Mouse (Mus musculus) myocyte (in vitro differentiated cells): ENCODE results near the gene Strn4. TPM values are rescaled to one million over a fixed set of nuclear protein-coding genes. Genes with fewer than 3 reads are reported as not detected.

Source experiments
- H3K27me3 ChIP-seq: one replicate; pipeline ENCODE4 v1.6.1; 2011; ENCODE audit not compliant: control insufficient read depth, insufficient read depth, insufficient read length
- H3K36me3 ChIP-seq: one replicate; pipeline ENCODE4 v1.6.1; 2011; ENCODE audit not compliant: control insufficient read depth, insufficient read depth
- H3K4me2 ChIP-seq: one replicate; pipeline ENCODE4 v1.6.1; 2011; ENCODE audit warnings: low read depth, control low read depth
- H3K4me3 ChIP-seq: one replicate; pipeline ENCODE4 v1.5.1; 2011; ENCODE audit warnings: mild to moderate bottlenecking, control low read depth, moderate library complexity
- H3K79me2 ChIP-seq: one replicate; pipeline ENCODE4 v1.6.1; 2011; ENCODE audit not compliant: control insufficient read depth, insufficient read depth
- H3ac ChIP-seq: one replicate; pipeline ENCODE4 v1.6.1; 2011; ENCODE audit not compliant: control insufficient read depth, insufficient read length
- CEBPB ChIP-seq: IDR thresholded peaks from 2 replicates; pipeline ENCODE4 v1.6.1; 2011; ENCODE audit warnings: mild to moderate bottlenecking, moderate library complexity; ENCODE audit not compliant: poor library complexity, insufficient read depth, severe bottlenecking
- E2F4 ChIP-seq: IDR thresholded peaks from one replicate; pipeline ENCODE4 v1.6.1; 2011; ENCODE audit warnings: mild to moderate bottlenecking, control low read depth, moderate library complexity; ENCODE audit not compliant: insufficient read depth
- MAX ChIP-seq: IDR thresholded peaks from one replicate; pipeline ENCODE4 v1.6.1; 2011; ENCODE audit warnings: low read depth, mild to moderate bottlenecking, control low read depth
- MYOD1 ChIP-seq, 3 experiments: IDR thresholded peaks; one replicate each; pipeline ENCODE4 v1.6.1; 2011; ENCODE audit warnings: control low read depth in 2 of 3, low read depth in 2 of 3, mild to moderate bottlenecking in 2 of 3, moderate library complexity in 1 of 3; ENCODE audit not compliant: insufficient read length in 2 of 3, control insufficient read depth in 1 of 3
- MYOG ChIP-seq, 3 experiments: IDR thresholded peaks; one replicate each; pipeline ENCODE4 v1.6.1; 2011; ENCODE audit warnings: control low read depth in 2 of 3, low read depth in 2 of 3, mild to moderate bottlenecking in 2 of 3; ENCODE audit not compliant: insufficient read length in 2 of 3, control insufficient read depth in 1 of 3, insufficient read depth in 1 of 3
- POLR2A ChIP-seq: IDR thresholded peaks from one replicate; pipeline ENCODE4 v1.6.1; 2011; ENCODE audit warnings: low read depth, mild to moderate bottlenecking, control low read depth, moderate library complexity; ENCODE audit not compliant: insufficient read length
- POLR2AphosphoS2 ChIP-seq: IDR thresholded peaks from one replicate; pipeline ENCODE4 v1.6.1; 2011; ENCODE audit warnings: low read depth, control low read depth; ENCODE audit not compliant: insufficient read length
- REST ChIP-seq: IDR thresholded peaks from one replicate; pipeline ENCODE4 v1.6.1; 2011; ENCODE audit warnings: mild to moderate bottlenecking, control low read depth, moderate library complexity; ENCODE audit not compliant: insufficient read depth, insufficient read length
- SRF ChIP-seq: IDR thresholded peaks from one replicate; pipeline ENCODE4 v1.6.1; 2011; ENCODE audit warnings: low read depth; ENCODE audit not compliant: control insufficient read depth, insufficient read length
- TCF12 ChIP-seq: IDR thresholded peaks from one replicate; pipeline ENCODE4 v1.6.1; 2011; ENCODE audit warnings: mild to moderate bottlenecking, control low read depth; ENCODE audit not compliant: poor library complexity, insufficient read depth, severe bottlenecking
- TCF3 ChIP-seq: IDR thresholded peaks from one replicate; pipeline ENCODE4 v1.6.1; 2011; ENCODE audit warnings: low read depth, control low read depth; ENCODE audit not compliant: insufficient read length
- USF1 ChIP-seq: IDR thresholded peaks from one replicate; pipeline ENCODE4 v1.6.1; 2011; ENCODE audit warnings: low read depth, mild to moderate bottlenecking, control low read depth, moderate library complexity
- polyA plus RNA-seq: library from polyadenylated mRNA; unstranded; fragments of >200 nt; fragmentation: generic; extraction: Trizol; gene quantifications from one replicate; pipeline ENCODE4 v1.2.1, GENCODE M21; 2012; ENCODE audit warnings: missing spikeins

The Strn4 gene
- polyA plus RNA-seq, 1 experiment: 51.8 TPM

DNA sequence AGATGAGACGGTGACA is 59.4 kb downstream of the Strn4 start, which contains the start of gene Dact3:
Gene Dact3 (plus strand): TSS at position 8 of the 16 bp plus-strand sequence.
- H3K79me2 ChIP-seq: peaks cover 3% of the 10 kb centered on the region
- no peaks in the 10 kb centered on the region for H3K27me3 ChIP-seq
- no peak for TF ChIP-seq MAX
- TF ChIP-seq TCF3: no peak
- TF ChIP-seq E2F4: no peak
- TF ChIP-seq REST: no peak
- TF ChIP-seq POLR2AphosphoS2: no peak
- no peak for TF ChIP-seq USF1
- no peak for TF ChIP-seq CEBPB
- TF ChIP-seq SRF: no peak
- no peaks in the 10 kb centered on the region for H3K36me3 ChIP-seq
- peak within 1 kb of the TSS; percentile 32 for H3K4me3 ChIP-seq
- H3K4me2 ChIP-seq: peak within 1 kb of the TSS; percentile 97
- H3ac ChIP-seq: peak within 1 kb of the TSS; percentile 75

DNA sequence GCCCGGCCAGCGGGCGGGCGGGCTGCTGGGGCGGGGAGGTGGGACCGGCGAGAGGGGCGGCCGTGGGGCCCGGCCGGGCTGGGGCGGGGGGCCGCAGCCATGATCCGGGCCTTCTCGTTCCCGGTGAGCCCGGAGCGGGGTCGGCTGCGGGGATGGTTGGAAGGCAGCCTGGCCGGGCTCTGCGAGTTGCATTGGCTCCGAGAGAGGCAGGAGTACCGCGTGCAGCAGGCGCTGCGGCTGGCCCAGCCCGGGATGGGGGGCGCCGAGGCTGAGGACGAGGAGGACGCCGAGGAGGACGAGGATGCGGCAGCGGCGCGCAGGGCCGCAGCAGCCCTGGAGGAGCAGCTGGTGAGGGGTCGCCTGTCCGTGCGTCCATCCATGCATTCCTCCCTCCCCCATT is 59.6 kb downstream of the Strn4 start:
- H3K27me3 ChIP-seq: no peaks in the 10 kb centered on the region
- peak overlapping the region; percentile 97 for H3K4me2 ChIP-seq
- TF ChIP-seq MYOD1 (IDR thresholded peaks at IDR 0.05; ENCODE audit: control insufficient read depth in 1 of 3, insufficient read length in 2 of 3, low read depth in 2 of 3): peak in 1 of 3 experiments; percentile 36
- TF ChIP-seq POLR2A: peak; percentile 38
- TF ChIP-seq POLR2AphosphoS2: no peak
- H3ac ChIP-seq: peak overlapping the region; percentile 75
- peak overlapping the region; percentile 32 for H3K4me3 ChIP-seq
- H3K79me2 ChIP-seq: peaks cover 3% of the 10 kb centered on the region
- no peaks in the 10 kb centered on the region for H3K36me3 ChIP-seq

DNA sequence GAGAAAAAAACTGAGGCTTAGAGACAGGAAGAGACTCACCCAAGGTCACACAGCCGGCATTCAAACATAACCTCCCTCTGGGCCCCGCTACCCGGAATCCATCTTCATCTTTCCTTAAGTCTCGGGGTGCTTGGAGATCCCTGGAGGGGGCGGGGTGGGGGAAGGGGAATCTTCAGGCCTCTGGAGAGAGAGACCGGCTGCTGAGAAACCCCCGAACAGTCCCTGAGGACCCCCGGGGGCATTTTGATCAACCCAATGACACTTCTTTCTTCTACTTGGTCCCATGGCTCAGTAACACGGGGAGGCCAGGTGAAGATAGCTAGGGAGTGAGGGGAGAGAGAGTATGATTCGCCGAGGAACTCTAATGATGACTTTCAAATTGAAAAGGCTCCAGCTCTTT is 60.3 kb downstream of the Strn4 start:
- peak overlapping the region; percentile 75 for H3ac ChIP-seq
- no peaks in the 10 kb centered on the region for H3K36me3 ChIP-seq
- peaks cover 3% of the 10 kb centered on the region for H3K79me2 ChIP-seq
- peak overlapping the region; percentile 32 for H3K4me3 ChIP-seq
- H3K4me2 ChIP-seq: peak overlapping the region; percentile 97
- no peaks in the 10 kb centered on the region for H3K27me3 ChIP-seq
- TF ChIP-seq MYOG (IDR thresholded peaks at IDR 0.05; ENCODE audit: control insufficient read depth in 1 of 3, insufficient read depth in 1 of 3, insufficient read length in 2 of 3, low read depth in 2 of 3) (no peak), MAX (no peak), POLR2AphosphoS2 (no peak), REST (no peak), TCF3 (no peak), SRF (no peak), POLR2A (no peak), MYOD1 (IDR thresholded peaks at IDR 0.05; ENCODE audit: control insufficient read depth in 1 of 3, insufficient read length in 2 of 3, low read depth in 2 of 3) (no peak), USF1 (no peak), E2F4 (no peak), CEBPB (no peak)

DNA sequence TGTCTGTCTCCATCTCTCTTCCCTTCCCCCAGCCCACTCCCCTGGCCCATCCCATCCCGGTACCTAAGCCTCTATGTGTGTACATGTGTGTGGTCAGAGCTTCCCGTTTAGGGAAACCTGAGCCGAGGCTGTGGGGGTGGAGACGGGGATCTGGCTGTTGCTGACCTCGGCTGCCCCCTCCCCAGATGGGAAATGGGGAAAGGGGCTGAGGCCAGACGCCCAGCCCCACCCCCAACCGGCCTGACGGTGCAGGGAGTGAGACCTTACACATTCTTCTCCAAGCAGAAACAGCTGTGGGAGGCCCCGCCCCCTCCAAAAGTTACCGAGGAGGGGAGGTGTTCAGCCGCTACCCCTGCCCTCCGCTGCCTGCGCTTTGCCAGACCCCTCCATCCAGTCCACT is 60.9 kb downstream of the Strn4 start:
- no peak overlapping the region for H3ac ChIP-seq
- H3K27me3 ChIP-seq: no peaks in the 10 kb centered on the region
- peaks cover 3% of the 10 kb centered on the region for H3K79me2 ChIP-seq
- H3K4me3 ChIP-seq: peak overlapping the region; percentile 32
- peak overlapping the region; percentile 97 for H3K4me2 ChIP-seq
- no peak for TF ChIP-seq SRF
- peak in 1 of 3 experiments; percentile 31 for TF ChIP-seq MYOG (IDR thresholded peaks at IDR 0.05; ENCODE audit: control insufficient read depth in 1 of 3, insufficient read depth in 1 of 3, insufficient read length in 2 of 3, low read depth in 2 of 3)
- peak in 1 of 3 experiments; percentile 22 for TF ChIP-seq MYOD1 (IDR thresholded peaks at IDR 0.05; ENCODE audit: control insufficient read depth in 1 of 3, insufficient read length in 2 of 3, low read depth in 2 of 3)
- TF ChIP-seq MAX: no peak
- no peaks in the 10 kb centered on the region for H3K36me3 ChIP-seq

DNA sequence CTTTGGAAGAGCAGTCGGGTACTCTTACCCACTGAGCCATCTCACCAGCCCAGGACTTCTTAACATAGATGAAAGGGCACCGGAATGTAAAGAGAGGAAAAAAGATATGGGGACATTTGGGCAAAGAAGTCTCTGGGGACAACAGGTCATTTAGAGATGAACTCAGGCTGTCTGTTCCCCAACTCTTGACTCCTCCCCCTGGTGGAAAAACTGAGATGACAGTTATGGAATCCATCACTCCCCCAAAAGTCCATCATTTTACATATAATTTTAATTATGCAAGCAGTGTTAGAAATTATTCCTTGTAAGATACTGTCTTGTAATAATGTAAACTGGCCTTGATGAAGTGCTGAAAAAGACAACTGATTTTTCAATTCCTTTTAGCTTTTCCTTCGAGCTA is 62.0 kb downstream of the Strn4 start:
- H3K4me3 ChIP-seq: no peak overlapping the region
- H3K79me2 ChIP-seq: peaks cover 3% of the 10 kb centered on the region
- no peaks in the 10 kb centered on the region for H3K36me3 ChIP-seq
- no peak for TF ChIP-seq MYOD1 (IDR thresholded peaks at IDR 0.05; ENCODE audit: control insufficient read depth in 1 of 3, insufficient read length in 2 of 3, low read depth in 2 of 3)
- TF ChIP-seq REST: no peak
- no peak for TF ChIP-seq SRF
- no peak for TF ChIP-seq POLR2A
- TF ChIP-seq MAX: no peak
- TF ChIP-seq TCF3: no peak
- no peak for TF ChIP-seq E2F4
- no peak for TF ChIP-seq CEBPB
- H3K27me3 ChIP-seq: no peaks in the 10 kb centered on the region
- H3ac ChIP-seq: no peak overlapping the region
- no peak overlapping the region for H3K4me2 ChIP-seq

DNA sequence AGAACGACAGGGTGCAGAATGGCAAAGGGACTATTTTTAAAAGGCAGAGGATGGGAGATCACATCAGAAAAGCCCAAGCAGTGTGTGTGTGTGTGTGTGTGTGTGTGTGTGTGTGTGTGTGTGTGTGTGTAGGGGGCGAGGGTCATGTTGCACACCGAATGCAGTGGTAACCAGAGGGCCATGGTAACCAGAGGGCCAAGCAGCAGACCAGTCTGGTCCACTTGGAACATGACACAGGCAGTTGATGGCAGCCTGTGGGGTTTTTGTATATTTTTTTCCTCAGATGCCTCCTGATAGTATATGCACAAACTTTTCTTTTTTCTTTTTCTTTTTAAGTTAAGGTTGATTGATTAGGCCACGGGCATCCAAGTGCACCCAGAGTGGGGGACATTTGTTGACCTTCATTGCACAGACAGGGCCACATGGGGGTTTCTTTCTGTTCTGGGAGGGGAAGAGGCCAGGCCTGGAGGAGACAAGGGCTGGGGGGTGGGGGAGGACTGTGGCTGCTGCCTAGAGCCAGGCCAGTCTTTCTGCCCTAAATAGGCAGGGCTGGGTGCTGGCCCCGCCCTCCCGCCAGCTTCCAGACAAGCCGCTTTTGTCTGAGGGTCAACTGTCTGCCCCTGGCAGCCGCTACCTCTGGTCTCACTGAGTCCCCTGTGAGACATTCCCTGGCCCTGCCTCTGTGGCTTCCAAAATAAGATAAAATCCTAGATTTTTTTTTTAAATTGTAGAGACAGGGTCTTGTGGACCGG is 64.3 kb downstream of the Strn4 start:
- TF ChIP-seq CEBPB (no peak), MYOD1 (IDR thresholded peaks at IDR 0.05; ENCODE audit: control insufficient read depth in 1 of 3, insufficient read length in 2 of 3, low read depth in 2 of 3) (no peak), TCF12 (no peak), POLR2AphosphoS2 (no peak), MAX (no peak), REST (no peak), SRF (peak; percentile 84), USF1 (no peak), POLR2A (no peak), TCF3 (no peak), MYOG (IDR thresholded peaks at IDR 0.05; ENCODE audit: control insufficient read depth in 1 of 3, insufficient read depth in 1 of 3, insufficient read length in 2 of 3, low read depth in 2 of 3) (peak in 1 of 3 experiments; percentile 10), E2F4 (no peak)
- Histone ChIP-seq H3K27me3 (no peaks in the 10 kb centered on the region), H3K4me2 (peak overlapping the region; percentile 28), H3ac (no peak overlapping the region), H3K4me3 (no peak overlapping the region), H3K79me2 (peaks cover 3% of the 10 kb centered on the region), H3K36me3 (no peaks in the 10 kb centered on the region)
